29 mouse cellular contexts compared by ENCODE assay signal in the genomic region with DNA sequence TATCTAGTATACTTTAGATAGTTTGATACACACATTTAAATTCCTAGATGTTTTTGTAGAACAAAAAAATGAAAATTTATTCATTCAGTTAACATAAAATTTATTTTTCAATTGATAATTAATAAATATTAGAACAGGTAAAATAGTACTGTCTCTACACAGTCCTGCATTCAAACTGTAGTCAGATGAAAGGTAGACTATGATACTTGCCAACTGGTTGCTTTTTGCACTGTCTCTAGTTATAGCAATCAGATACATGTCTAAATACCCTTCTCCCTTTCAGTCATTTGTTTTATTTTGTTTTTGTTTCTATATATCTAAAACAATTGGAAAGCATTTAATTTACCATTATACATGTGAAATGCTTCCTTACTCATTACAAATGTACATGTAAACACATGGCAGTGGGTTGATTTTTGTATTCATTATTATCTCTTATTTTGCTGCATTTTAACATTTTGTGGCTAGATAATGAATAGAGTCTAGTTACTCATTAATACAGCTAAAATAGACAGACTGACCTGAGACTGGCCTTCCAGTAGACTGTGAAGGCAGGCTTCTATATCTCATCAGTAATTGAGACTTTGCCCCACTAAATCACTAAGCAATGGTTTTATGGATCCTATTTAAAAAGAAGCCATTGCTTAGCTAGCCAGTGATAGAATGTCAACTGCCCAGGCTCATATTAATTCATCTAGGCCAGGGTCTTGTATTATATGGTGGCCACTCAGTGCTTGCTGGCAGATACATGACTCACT. TPM values are rescaled to one million over a fixed set of nuclear protein-coding genes. Genes with fewer than 3 reads are reported as not detected.
A peak's percentile ranks its signal among the peaks of the same experiment; 100 is the strongest.
DNase-seq lines count a peak whose midpoint lies in the region; ATAC-seq lines count a peak whose summit lies in the region.
"Had no signal": no experiment of that assay in that cellular context is flagged by ENCODE, and none has a peak within 500 bp of the region (broad histone marks: within the 10 kb centered on the region; RNA-seq: fewer than 3 reads in every experiment).

No protein-coding gene starts in this region.

- H3K36me3 ChIP-seq in kidney, embryonic 16.5 days (ENCODE audit: insufficient read depth, low read length): no peaks in the 10 kb centered on the region
- no peaks in the 10 kb centered on the region for H3K36me3 ChIP-seq in liver, embryonic 16.5 days (ENCODE audit: control insufficient read depth, insufficient read depth)
- H3K36me3 ChIP-seq in liver, embryonic 11.5 days (ENCODE audit: control insufficient read depth, insufficient read depth, low read length): no peaks in the 10 kb centered on the region
- H3K36me3 ChIP-seq in intestine, embryonic 16.5 days (ENCODE audit: control insufficient read depth, insufficient read depth, low read length): no peaks in the 10 kb centered on the region
- H3K36me3 ChIP-seq: embryonic facial prominence, embryonic 12.5 days; embryonic facial prominence, embryonic 15.5 days; G1E; heart, embryonic 12.5 days; heart, embryonic 15.5 days; hindbrain, embryonic 10.5 days; hindbrain, embryonic 13.5 days had no signal

- no peak overlapping the region for H3K9ac ChIP-seq in kidney, embryonic 16.5 days (replicated peaks; ENCODE audit: low read length)
- no peak overlapping the region for H3K9ac ChIP-seq in liver, embryonic 16.5 days (ENCODE audit: low read depth, low read length)
- H3K9ac ChIP-seq in liver, embryonic 11.5 days (ENCODE audit: low read depth, low read length): no peak overlapping the region
- H3K9ac ChIP-seq in intestine, embryonic 16.5 days (ENCODE audit: low read depth, low read length): no peak overlapping the region
- H3K9ac ChIP-seq: embryonic facial prominence, embryonic 12.5 days; embryonic facial prominence, embryonic 15.5 days; forebrain, postnatal 0 days; heart, embryonic 12.5 days; heart, embryonic 15.5 days; hindbrain, embryonic 13.5 days had no signal

- H3K9me3 ChIP-seq in kidney, embryonic 16.5 days (ENCODE audit: low read length): no peaks in the 10 kb centered on the region
- no peaks in the 10 kb centered on the region for H3K9me3 ChIP-seq in liver, embryonic 16.5 days (replicated peaks; ENCODE audit: control insufficient read depth, low read length)
- H3K9me3 ChIP-seq in liver, embryonic 11.5 days (ENCODE audit: control insufficient read depth, low read length): no peaks in the 10 kb centered on the region
- no peaks in the 10 kb centered on the region for H3K9me3 ChIP-seq in intestine, embryonic 16.5 days (ENCODE audit: control insufficient read depth, low read length)
- H3K9me3 ChIP-seq: embryonic facial prominence, embryonic 12.5 days; embryonic facial prominence, embryonic 15.5 days; G1E; heart, embryonic 12.5 days; heart, embryonic 15.5 days; hindbrain, embryonic 10.5 days; hindbrain, embryonic 13.5 days had no signal

- no peak overlapping the region for H3K4me2 ChIP-seq in kidney, embryonic 16.5 days (replicated peaks; ENCODE audit: low read depth, low read length)
- H3K4me2 ChIP-seq in liver, embryonic 16.5 days (ENCODE audit: low read depth, low read length): no peak overlapping the region
- H3K4me2 ChIP-seq in liver, embryonic 11.5 days: no peak overlapping the region
- H3K4me2 ChIP-seq in intestine, embryonic 16.5 days (ENCODE audit: low read depth, low read length): no peak overlapping the region
- H3K4me2 ChIP-seq: embryonic facial prominence, embryonic 12.5 days; embryonic facial prominence, embryonic 15.5 days; heart, embryonic 12.5 days; heart, embryonic 15.5 days; hindbrain, embryonic 13.5 days had no signal

- no peak overlapping the region for H3K27ac ChIP-seq in kidney, embryonic 16.5 days (ENCODE audit: low read length)
- no peak overlapping the region; the same call in 1 of the 2 replicates for H3K27ac ChIP-seq in liver, embryonic 16.5 days (ENCODE audit: low read length)
- no peak overlapping the region for H3K27ac ChIP-seq in liver, embryonic 11.5 days (ENCODE audit: low read depth, low read length)
- peak overlapping the region; percentile 57; the same call in 1 of the 2 replicates for H3K27ac ChIP-seq in intestine, embryonic 16.5 days (ENCODE audit: low read length)
- H3K27ac ChIP-seq: embryonic facial prominence, embryonic 12.5 days; embryonic facial prominence, embryonic 15.5 days; heart, embryonic 15.5 days; hindbrain, embryonic 10.5 days; hindbrain, embryonic 13.5 days had no signal

- DNase-seq in kidney, adult 9 months: peak; percentile 16
- DNase-seq in kidney, postnatal 25 days: no peak
- no peak for DNase-seq in kidney, postnatal 14 days
- no peak for DNase-seq in liver, embryonic 11.5 days (ENCODE audit: low spot score)
- no peak for DNase-seq in embryo, embryonic 10.5 days (ENCODE audit: low spot score)
- DNase-seq: adrenal gland, postnatal 10 days; adrenal gland, postnatal 36 days; B cell, adult 2 months; cerebellum, adult 18-20 months; cerebellum, adult 9-10 months; cerebellum, postnatal 14 days; forebrain, postnatal 0 days; gastrocnemius, postnatal 25 days; heart, adult 18-20 months; heart, postnatal 10 days; heart, postnatal 36 days had no signal

- H3K4me3 ChIP-seq in kidney, embryonic 16.5 days (ENCODE audit: low read length): no peak overlapping the region
- H3K4me3 ChIP-seq in liver, embryonic 16.5 days (ENCODE audit: low read depth, low read length): no peak overlapping the region
- no peak overlapping the region for H3K4me3 ChIP-seq in liver, embryonic 11.5 days (ENCODE audit: low read depth, low read length)
- H3K4me3 ChIP-seq in intestine, embryonic 16.5 days (ENCODE audit: low read length): no peak overlapping the region
- H3K4me3 ChIP-seq: embryonic facial prominence, embryonic 12.5 days; embryonic facial prominence, embryonic 15.5 days; heart, embryonic 12.5 days; heart, embryonic 15.5 days; hindbrain, embryonic 10.5 days; hindbrain, embryonic 13.5 days had no signal

- H3K27me3 ChIP-seq in kidney, embryonic 16.5 days (ENCODE audit: insufficient read depth, low read length): no peaks in the 10 kb centered on the region
- H3K27me3 ChIP-seq in liver, embryonic 16.5 days (ENCODE audit: control insufficient read depth, insufficient read depth, low read depth, low read length): no peaks in the 10 kb centered on the region
- H3K27me3 ChIP-seq in liver, embryonic 11.5 days (replicated peaks; ENCODE audit: control insufficient read depth, insufficient read depth, low read length): no peaks in the 10 kb centered on the region
- no peaks in the 10 kb centered on the region for H3K27me3 ChIP-seq in intestine, embryonic 16.5 days (replicated peaks; ENCODE audit: control insufficient read depth, insufficient read depth, low read length)
- H3K27me3 ChIP-seq: CH12.LX; embryonic facial prominence, embryonic 12.5 days; embryonic facial prominence, embryonic 15.5 days; heart, embryonic 12.5 days; heart, embryonic 15.5 days; hindbrain, embryonic 13.5 days; Patski had no signal

- H3K4me1 ChIP-seq in kidney, embryonic 16.5 days (ENCODE audit: insufficient read depth, low read length): peaks cover 4% of the 10 kb centered on the region; the same call in 1 of the 2 replicates
- no peaks in the 10 kb centered on the region for H3K4me1 ChIP-seq in liver, embryonic 16.5 days (ENCODE audit: control insufficient read depth, low read depth, low read length)
- H3K4me1 ChIP-seq in liver, embryonic 11.5 days (replicated peaks; ENCODE audit: control insufficient read depth, insufficient read depth, low read length): no peaks in the 10 kb centered on the region
- H3K4me1 ChIP-seq in intestine, embryonic 16.5 days (ENCODE audit: control insufficient read depth, insufficient read depth, low read length): no peaks in the 10 kb centered on the region; the same call in 1 of the 2 replicates
- H3K4me1 ChIP-seq: embryonic facial prominence, embryonic 12.5 days; embryonic facial prominence, embryonic 15.5 days; heart, embryonic 15.5 days; hindbrain, embryonic 10.5 days; hindbrain, embryonic 13.5 days had no signal

- ATAC-seq in kidney, embryonic 16.5 days (ENCODE audit: low FRiP score, low TSS enrichment): peak; percentile 69; the same call in 1 of the 2 replicates
- ATAC-seq in liver, embryonic 16.5 days (ENCODE audit: low read depth): peak; percentile 64; the same call in 1 of the 2 replicates
- no peak; the same call in 1 of the 2 replicates for ATAC-seq in liver, embryonic 11.5 days (replicated peaks; ENCODE audit: low FRiP score)
- ATAC-seq in intestine, embryonic 16.5 days: peak; percentile 93
- ATAC-seq: forebrain, embryonic 14.5 days; forebrain, postnatal 0 days; Patski had no signal

RNA-seq across cellular contexts. Expression of a gene that starts 18.5 kb away (rescaled TPM):
- polyA plus RNA-seq in kidney, embryonic 16.5 days (2015; fragmentation: Nextera tagmentation; extraction: Ambion mirVana): 0.40 and 0.57 TPM in 2 replicates
- polyA plus RNA-seq in liver, embryonic 16.5 days (2015; fragmentation: Nextera tagmentation; extraction: Ambion mirVana): 14.7 and 17.5 TPM in 2 replicates
- 5.5 and 6.1 TPM in 2 replicates for polyA plus RNA-seq in liver, embryonic 11.5 days (2014; fragmentation: Nextera tagmentation; extraction: Ambion mirVana)
- 5.7 and 8.0 TPM in 2 replicates for polyA plus RNA-seq in intestine, embryonic 16.5 days (2015; fragmentation: Nextera tagmentation; extraction: Ambion mirVana)
- polyA plus RNA-seq: Patski had no signal
